Mouse (Mus musculus) right cerebral cortex, postnatal 25 days (tissue): ENCODE results near the gene Stx5a.

Experiments
- DNase-seq: peaks from one replicate; pipeline ENCODE4 v3.0.0; 2022

Stx5a gene

GRCm38 (mm10) chr19:8741243-8741869 lies at the start of gene Stx5a:
Stx5a (plus strand) TSS chr19:8741413.
- peak; percentile 94 for DNase-seq

- no peak for DNase-seq
Measured at GRCm38 (mm10) chr19:8691871-8692539, 49.2 kb upstream of the Stx5a start.

DNA sequence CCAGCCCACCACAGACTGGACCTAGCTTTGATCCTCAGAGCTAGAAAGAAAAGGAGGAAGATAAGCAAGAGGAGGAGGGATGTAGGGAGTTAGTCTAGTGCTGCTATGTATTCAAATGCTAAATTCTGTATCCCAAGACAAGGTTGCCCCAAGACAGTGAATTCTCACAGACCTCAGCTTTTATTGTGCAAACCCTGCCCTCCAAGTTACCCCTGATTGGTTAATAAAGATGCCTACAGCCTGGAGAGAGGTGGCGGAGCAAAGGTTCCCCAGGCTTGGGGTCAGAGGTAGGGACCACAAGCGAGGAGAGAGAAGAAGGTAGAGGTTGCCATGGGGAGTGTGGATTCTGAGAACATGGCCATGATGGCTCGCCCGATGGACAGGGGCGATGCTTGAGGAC lies 48.5 kb upstream of the Stx5a start:
- no peak for DNase-seq

GRCm38 (mm10) chr19:8695330-8695729 lies 45.9 kb upstream of the Stx5a start:
- DNase-seq = no peak

DNA sequence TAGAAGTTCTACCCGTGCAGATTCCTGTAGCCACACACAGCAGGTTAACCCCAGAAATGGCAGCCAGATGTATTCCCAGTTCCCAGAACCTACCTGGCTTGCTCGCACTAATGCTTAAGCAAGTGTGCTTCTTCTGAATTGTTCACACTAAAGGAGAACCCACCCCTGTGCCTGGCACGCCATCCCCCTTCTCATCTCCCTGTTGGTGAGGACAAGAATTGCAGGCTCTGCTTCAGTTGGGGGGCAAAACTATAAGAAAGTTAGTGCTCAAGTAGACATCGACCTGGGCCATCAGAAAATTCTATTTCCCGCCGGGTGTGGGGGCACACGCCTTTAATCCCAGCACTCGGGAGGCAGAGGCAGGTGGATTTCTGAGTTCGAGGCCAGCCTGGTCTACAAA lies 41.6 kb upstream of the Stx5a start:
- DNase-seq = no peak

- DNase-seq = no peak
Measured at GRCm38 (mm10) chr19:8702458-8702857, 38.8 kb upstream of the Stx5a start.

- no peak for DNase-seq
Measured at GRCm38 (mm10) chr19:8703571-8703970, 37.6 kb upstream of the Stx5a start.

- DNase-seq = no peak
Measured at GRCm38 (mm10) chr19:8705026-8705708, 36.0 kb upstream of the Stx5a start.

GRCm38 (mm10) chr19:8706132-8706667 lies 35.0 kb upstream of the Stx5a start:
- DNase-seq = no peak

- no peak for DNase-seq
Measured at GRCm38 (mm10) chr19:8706930-8707329, 34.3 kb upstream of the Stx5a start.

GRCm38 (mm10) chr19:8708954-8709353 lies 32.3 kb upstream of the Stx5a start:
- DNase-seq = no peak

DNA sequence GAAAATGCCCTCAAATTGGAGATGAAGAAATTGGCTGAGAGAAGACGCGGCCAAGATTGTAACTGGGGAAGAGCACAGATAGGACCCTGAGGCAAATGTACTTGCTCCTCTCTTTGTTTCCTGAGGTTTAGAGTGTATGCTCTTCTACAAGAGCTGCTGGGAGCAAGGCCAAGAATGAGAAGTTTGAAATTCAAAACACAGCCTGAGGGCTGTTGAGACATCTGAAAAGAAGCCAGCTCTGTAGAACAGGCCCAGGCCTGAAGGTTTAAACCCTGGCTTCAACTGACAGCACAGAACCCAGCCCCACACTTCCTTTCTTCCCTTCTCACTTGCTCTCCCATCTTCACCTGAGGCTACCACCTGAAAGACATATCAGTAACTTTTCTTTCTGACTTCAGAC lies 31.2 kb upstream of the Stx5a start:
- DNase-seq = no peak

DNA sequence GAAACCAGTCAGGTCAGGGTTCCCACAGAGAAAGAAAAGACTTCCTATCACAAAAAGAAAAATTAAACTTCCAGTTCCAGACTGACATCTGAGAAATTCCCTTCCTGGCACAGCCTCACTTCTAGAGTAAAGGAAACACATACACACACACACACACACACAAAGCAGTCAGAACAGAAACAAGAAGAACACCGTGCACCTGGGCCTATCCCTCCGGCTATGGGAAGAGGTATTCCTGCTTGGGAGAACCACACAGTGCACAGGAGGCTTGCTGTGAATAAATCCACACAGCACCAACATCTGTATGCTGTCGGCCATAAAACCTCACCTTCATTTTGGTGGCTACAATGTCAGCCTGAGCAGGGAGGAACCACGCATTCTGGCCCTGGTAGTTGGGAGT lies 29.7 kb upstream of the Stx5a start:
- no peak for DNase-seq

- DNase-seq = no peak
Measured at GRCm38 (mm10) chr19:8711949-8712869, 29.0 kb upstream of the Stx5a start.

- DNase-seq = peak; percentile 42
Measured at GRCm38 (mm10) chr19:8712870-8713305, 28.3 kb upstream of the Stx5a start.

DNA sequence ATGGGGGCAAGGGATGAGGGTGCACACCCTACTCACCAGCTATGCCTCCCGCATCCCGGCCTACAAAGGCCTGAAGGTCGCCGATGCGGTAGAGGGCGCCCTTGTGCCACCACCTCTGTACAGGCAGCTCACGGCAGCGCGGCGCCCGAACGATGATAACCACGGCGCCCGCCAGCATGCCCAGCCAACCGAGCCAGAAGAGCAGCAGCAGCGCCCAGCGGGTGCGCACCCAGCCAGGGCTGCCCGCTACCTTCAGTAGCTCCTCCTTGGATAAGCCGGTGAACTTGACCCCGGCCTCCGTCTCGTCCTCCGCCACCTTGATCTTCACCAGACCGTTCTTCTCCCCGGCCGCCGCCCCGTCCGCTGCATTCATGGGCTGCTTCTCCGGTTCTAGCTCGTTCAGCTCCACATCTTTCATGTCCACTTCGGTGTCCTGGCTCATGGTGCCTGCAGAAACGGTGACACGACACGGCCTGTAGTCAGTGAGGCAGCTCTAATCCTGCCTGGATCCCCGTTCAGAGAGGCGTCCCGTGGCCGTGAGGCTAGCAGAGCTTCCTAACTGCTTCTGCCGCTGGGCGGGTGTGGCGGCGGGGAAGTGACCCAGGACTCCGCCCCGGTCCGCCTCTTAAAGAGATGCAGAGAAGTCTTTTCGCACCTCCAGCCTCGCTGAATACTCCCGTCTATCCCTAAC lies 27.8 kb upstream of the Stx5a start:
- peak; percentile 90 for DNase-seq

DNA sequence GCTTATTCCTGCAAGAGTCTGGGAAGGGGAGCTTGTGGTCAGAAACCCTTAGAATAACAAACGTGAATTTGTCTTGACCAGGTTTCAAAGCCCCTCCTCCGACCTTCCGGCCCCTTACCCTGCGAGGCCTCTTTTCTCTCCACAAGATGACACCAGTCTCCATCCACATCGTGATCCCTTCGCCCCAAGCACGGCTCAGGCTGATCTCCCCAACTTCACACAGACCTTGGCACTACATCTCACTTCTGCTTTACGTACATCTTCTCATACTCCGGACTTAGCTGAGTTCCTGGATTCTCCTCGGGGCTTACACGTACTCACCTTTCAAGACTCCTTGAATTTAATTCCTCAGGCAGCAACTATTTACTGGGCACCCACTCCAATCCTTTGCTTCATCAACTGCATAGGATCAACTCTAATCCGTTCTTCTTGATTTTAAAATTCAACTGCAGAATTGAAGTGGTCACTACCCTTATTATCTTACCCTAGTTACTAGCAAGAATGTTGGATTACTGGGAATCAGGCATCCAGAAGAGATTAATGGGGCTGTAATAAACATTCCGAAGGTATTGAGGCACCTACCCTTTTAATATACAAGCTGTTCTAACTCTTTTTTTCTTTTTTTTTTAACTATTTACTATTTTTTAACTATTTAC lies 27.1 kb upstream of the Stx5a start:
- DNase-seq = no peak

GRCm38 (mm10) chr19:8714653-8715481 lies 26.3 kb upstream of the Stx5a start:
- no peak for DNase-seq

DNA sequence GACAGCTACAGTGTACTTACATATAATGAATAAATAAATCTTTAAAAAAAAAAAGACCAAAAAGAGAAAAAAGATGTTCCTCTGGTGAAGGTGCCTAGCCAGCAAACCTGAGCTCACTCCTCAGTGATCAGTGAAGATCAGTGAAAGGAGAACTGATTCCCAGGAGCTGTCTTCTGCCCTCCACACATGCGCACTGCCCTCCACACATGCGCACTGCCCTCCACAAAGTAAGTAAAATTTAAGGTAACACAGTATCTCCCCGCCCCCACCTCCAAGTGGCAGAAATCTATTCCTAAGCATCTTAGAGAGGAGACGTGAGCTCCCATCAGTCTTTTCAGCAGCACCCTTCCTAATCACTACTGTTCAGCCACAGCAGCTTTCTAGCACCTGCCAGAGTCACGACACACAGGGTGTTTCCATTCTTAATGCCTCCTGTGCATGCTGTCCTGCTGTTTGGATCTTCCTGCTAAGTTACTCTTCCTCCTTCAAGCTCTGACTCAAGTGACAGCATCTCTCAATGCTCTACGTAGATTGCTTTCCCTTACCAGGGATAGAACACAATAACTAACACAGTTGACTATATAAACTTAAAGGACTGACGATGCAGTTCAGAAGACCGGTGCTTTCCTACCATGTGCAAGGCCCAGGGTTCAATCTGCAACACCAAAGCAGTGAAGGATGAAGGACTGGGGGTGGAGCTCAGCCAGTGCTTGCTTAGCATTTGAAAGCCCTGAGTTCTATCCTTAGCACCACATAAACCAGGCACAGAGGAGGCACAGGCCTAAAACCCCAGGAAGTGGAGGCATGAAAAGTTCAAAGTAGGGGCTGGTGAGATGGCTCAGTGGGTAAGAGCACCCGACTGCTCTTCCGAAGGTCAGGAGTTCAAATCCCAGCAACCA lies 25.1 kb upstream of the Stx5a start:
- DNase-seq = no peak
